Mouse (Mus musculus) hindbrain, embryonic 14.5 days (tissue): ENCODE data around the gene Gm42906. TPM values are rescaled to one million over a fixed set of nuclear protein-coding genes. Genes with fewer than 3 reads are reported as not detected.

ENCODE experiments used
- ATAC-seq: fragments of 200-750 bp; cut with Nextera tagmentation; 2 replicates; pipeline ENCODE4 v1.8.0; 2017; ENCODE audit warnings: moderate number of reproducible peaks, mild to moderate bottlenecking, moderate TSS enrichment, moderate library complexity; ENCODE audit not compliant: low FRiP score
- DNase-seq: peaks from one replicate; pipeline ENCODE4 v3.0.0-alpha.2; 2015; ENCODE audit warnings: low spot score
- H3K27ac ChIP-seq: fragments of 300-500 bp; sonication (generic); 2 replicates; pipeline ENCODE4 v1.5.1; 2014; ENCODE audit warnings: mild to moderate bottlenecking, moderate library complexity
- H3K27me3 ChIP-seq: fragments of 300-500 bp; sonication (generic); 2 replicates; pipeline ENCODE4 v1.6.1; 2014; ENCODE audit warnings: mild to moderate bottlenecking, low read length, mixed read lengths; ENCODE audit not compliant: control insufficient read depth, insufficient read depth
- H3K36me3 ChIP-seq: fragments of 300-500 bp; sonication (generic); replicated peaks from 2 replicates; pipeline ENCODE4 v1.6.1; 2014; ENCODE audit not compliant: control insufficient read depth, insufficient read depth
- H3K4me1 ChIP-seq: fragments of 300-500 bp; sonication (generic); replicated peaks from 2 replicates; pipeline ENCODE4 v1.6.1; 2014; ENCODE audit warnings: antibody characterized with exemption, low read length, mixed read lengths; ENCODE audit not compliant: control insufficient read depth, insufficient read depth
- H3K4me2 ChIP-seq: fragments of 300-500 bp; sonication (generic); replicated peaks from 2 replicates; pipeline ENCODE4 v1.6.1; 2014; ENCODE audit warnings: mild to moderate bottlenecking, moderate library complexity
- H3K4me3 ChIP-seq: fragments of 300-500 bp; sonication (generic); replicated peaks from 2 replicates; pipeline ENCODE4 v1.5.1; 2014; ENCODE audit warnings: mild to moderate bottlenecking, low read length
- H3K9ac ChIP-seq: fragments of 300-500 bp; sonication (generic); 2 replicates; pipeline ENCODE4 v1.6.1; 2014
- H3K9me3 ChIP-seq: fragments of 300-500 bp; sonication (generic); 2 replicates; pipeline ENCODE4 v1.6.1; 2016; ENCODE audit warnings: low read length; ENCODE audit not compliant: control insufficient read depth
- WGBS: fragments of 180-500 bp; shearing (Covaris S2); extraction: QIAGEN DNeasy Blood & Tissue Kit; methylation state at CpG from one replicate; pipeline ENCODE4 v1.1.7; 2014; 5-methylcytosine and 5-hydroxymethylcytosine counted together
- polyA plus RNA-seq: library from polyadenylated mRNA; unstranded; fragments of >200 nt; fragmentation: Nextera tagmentation; extraction: Ambion mirVana; gene quantifications from 2 replicates; pipeline ENCODE4 v1.2.1, GENCODE M21; 2014

Gm42906 gene
- not detected in 2 replicates for polyA plus RNA-seq

DNA sequence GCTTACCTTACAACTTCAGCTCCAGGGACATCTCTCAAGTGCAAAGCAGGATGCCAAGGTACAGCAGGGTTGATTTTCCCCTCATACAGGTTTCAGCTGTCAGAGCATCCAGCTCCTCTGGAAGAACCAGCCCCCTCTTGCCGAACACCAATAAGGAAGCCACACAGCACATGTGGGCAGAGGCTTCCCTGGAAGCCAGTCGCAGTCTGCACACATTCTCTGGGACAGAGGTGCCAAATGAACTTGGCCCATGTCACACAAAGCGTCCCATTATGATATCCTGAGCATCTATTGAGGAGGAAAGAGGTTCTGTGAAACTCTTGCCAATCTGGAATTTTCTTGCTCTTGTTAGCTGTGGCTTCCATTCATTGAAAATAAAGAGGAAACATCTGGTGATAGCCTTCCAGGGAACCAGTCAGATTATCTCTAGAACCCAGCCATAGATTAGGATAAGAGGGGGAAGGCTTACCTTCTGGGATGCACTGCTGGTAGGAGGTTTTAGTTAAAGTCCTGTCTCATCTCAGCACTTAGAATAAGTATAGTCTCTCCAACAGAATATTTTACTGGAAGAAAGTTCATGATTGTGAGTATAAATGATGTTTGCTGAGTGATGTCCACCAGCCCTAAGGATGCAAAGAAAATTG, at the start of gene Gm42906:
Gm42906 (minus strand) TSS at position 51 of the 644 bp plus-strand sequence.
- H3K27me3 ChIP-seq = no peaks in the 10 kb centered on the region
- DNase-seq (no peak), ATAC-seq (no peak)
- H3K4me3 ChIP-seq = no peak within 1 kb of the TSS
- no peaks in the 10 kb centered on the region for H3K36me3 ChIP-seq
- no peak within 1 kb of the TSS for H3K9ac ChIP-seq
- no peaks in the 10 kb centered on the region for H3K9me3 ChIP-seq
- no peak within 1 kb of the TSS for H3K27ac ChIP-seq
- WGBS = 71% methylated on average over 3 of the region's 3 CpGs
- H3K4me2 ChIP-seq = no peak within 1 kb of the TSS
- H3K4me1 ChIP-seq = no peaks in the 10 kb centered on the region

DNA sequence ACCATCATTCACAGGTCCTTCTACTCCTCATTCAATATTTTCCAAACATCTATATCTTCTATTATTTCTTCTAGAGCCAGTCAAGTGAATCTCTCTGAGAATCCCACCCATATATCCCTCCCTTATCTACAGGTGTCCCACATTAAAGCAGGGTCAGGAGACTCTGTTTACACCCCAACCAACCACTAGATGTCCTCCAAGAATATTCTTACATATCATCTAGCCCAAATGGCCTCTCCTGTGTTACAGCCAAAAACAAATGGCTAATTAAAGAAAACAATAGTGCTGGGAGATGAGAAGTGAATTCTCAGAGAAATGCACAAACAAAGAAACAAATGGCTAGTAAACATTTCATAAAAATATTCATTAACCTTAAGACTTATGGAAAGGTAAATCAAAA, 17.7 kb upstream of the Gm42906 start:
- Histone ChIP-seq H3K27me3 (no peaks in the 10 kb centered on the region), H3K27ac (no peak overlapping the region), H3K4me2 (no peak overlapping the region), H3K9ac (no peak overlapping the region), H3K4me3 (no peak overlapping the region), H3K9me3 (no peaks in the 10 kb centered on the region), H3K36me3 (no peaks in the 10 kb centered on the region), H3K4me1 (no peaks in the 10 kb centered on the region)
- DNase-seq = no peak
- ATAC-seq = no peak

- H3K9ac ChIP-seq = no peak overlapping the region
- no peak overlapping the region for H3K27ac ChIP-seq
- H3K36me3 ChIP-seq = no peaks in the 10 kb centered on the region
- no peak overlapping the region for H3K4me2 ChIP-seq
- no peak overlapping the region for H3K4me3 ChIP-seq
- no peaks in the 10 kb centered on the region for H3K27me3 ChIP-seq
- H3K4me1 ChIP-seq = no peaks in the 10 kb centered on the region
- H3K9me3 ChIP-seq = no peaks in the 10 kb centered on the region
- DNase-seq (no peak), ATAC-seq (no peak)
These were observed 7.1 kb upstream of the Gm42906 start for GRCm38 (mm10) chr5:151435106-151435505.

GRCm38 (mm10) chr5:151426466-151426865, 1.5 kb downstream of the Gm42906 start:
- no peak overlapping the region for H3K9ac ChIP-seq
- no peak overlapping the region for H3K4me2 ChIP-seq
- no peaks in the 10 kb centered on the region for H3K36me3 ChIP-seq
- ATAC-seq (no peak), DNase-seq (no peak)
- H3K9me3 ChIP-seq = no peaks in the 10 kb centered on the region
- no peak overlapping the region for H3K4me3 ChIP-seq
- no peaks in the 10 kb centered on the region for H3K27me3 ChIP-seq
- WGBS = 79% methylated on average over 3 of the region's 3 CpGs
- no peak overlapping the region for H3K27ac ChIP-seq
- no peaks in the 10 kb centered on the region for H3K4me1 ChIP-seq

DNA sequence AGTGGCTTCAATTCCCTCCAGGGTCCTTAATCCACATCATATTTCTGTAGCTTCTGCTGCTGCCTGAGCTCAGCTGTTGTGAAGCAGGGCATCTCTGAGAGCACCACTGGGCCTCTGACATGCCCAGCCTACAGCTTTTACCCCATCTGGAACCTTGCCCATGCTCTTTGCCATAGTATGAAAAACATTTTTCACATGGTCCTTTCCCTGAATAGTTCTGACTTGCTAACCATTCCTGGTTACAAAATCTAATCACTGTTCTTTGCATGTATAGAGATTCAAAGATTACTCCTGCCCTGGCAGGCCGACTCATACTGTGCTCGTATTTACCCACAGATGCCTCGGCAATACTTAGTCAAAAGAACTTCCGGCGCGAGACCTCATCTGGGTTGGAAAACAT, 5.3 kb downstream of the Gm42906 start:
- H3K36me3 ChIP-seq = no peaks in the 10 kb centered on the region
- ATAC-seq (no peak), DNase-seq (no peak)
- H3K27ac ChIP-seq = no peak overlapping the region
- H3K27me3 ChIP-seq = no peaks in the 10 kb centered on the region
- 94% methylated on average over 6 of the region's 6 CpGs for WGBS
- H3K9ac ChIP-seq = no peak overlapping the region
- H3K9me3 ChIP-seq = no peaks in the 10 kb centered on the region
- H3K4me2 ChIP-seq = no peak overlapping the region
- H3K4me1 ChIP-seq = no peaks in the 10 kb centered on the region
- H3K4me3 ChIP-seq = no peak overlapping the region

- ATAC-seq (no peak), DNase-seq (no peak)
- no peaks in the 10 kb centered on the region for H3K9me3 ChIP-seq
- H3K9ac ChIP-seq = no peak overlapping the region
- H3K27ac ChIP-seq = no peak overlapping the region
- WGBS = 68% methylated on average over 7 of the region's 7 CpGs
- no peaks in the 10 kb centered on the region for H3K4me1 ChIP-seq
- no peaks in the 10 kb centered on the region for H3K27me3 ChIP-seq
- H3K36me3 ChIP-seq = no peaks in the 10 kb centered on the region
- H3K4me2 ChIP-seq = no peak overlapping the region
- no peak overlapping the region for H3K4me3 ChIP-seq
These were observed 6.1 kb downstream of the Gm42906 start for GRCm38 (mm10) chr5:151421859-151422258.

- Histone ChIP-seq H3K4me3 (no peak overlapping the region), H3K9me3 (no peaks in the 10 kb centered on the region), H3K4me2 (no peak overlapping the region), H3K27ac (no peak overlapping the region), H3K9ac (no peak overlapping the region), H3K4me1 (no peaks in the 10 kb centered on the region), H3K27me3 (no peaks in the 10 kb centered on the region), H3K36me3 (no peaks in the 10 kb centered on the region)
- ATAC-seq = no peak
- no peak for DNase-seq
- WGBS = 90% methylated on average over 2 of the region's 2 CpGs
These were observed 9.4 kb downstream of the Gm42906 start for GRCm38 (mm10) chr5:151418551-151418950.

DNA sequence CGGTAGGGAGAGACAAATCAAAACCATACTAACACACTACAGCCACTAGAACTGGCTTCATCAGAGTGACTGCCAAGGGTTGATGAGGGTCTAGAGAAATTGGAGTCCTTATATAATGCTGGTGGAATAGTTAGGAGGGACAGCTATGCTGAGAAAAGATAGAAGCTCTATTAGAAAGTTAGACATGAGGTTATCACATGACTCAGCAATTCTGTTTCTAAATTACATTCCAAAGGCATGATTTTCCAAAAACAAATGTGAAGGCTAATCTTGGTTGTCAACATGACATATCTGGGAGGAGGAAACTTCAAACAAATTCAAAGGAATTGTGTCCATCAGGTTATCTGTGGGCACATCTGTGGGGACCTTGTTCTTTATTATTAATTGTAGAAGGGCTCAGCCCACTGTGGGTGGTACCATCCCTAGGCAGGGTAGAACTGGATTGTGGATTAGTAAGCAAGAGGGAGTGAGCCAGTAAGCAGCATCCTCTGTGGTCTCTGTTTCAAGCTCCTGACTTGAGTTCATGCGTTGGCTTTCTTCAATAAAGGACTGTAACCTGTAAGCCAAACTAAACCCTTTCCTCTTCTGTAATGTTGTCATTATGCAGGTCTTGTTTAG, 10.4 kb downstream of the Gm42906 start:
- Histone ChIP-seq H3K27ac (no peak overlapping the region), H3K36me3 (no peaks in the 10 kb centered on the region), H3K4me3 (no peak overlapping the region), H3K9me3 (no peaks in the 10 kb centered on the region), H3K4me2 (no peak overlapping the region), H3K27me3 (no peaks in the 10 kb centered on the region), H3K9ac (no peak overlapping the region), H3K4me1 (no peaks in the 10 kb centered on the region)
- DNase-seq = no peak
- 78% methylated on average over 2 of the region's 2 CpGs for WGBS
- no peak for ATAC-seq

GRCm38 (mm10) chr5:151416988-151417387, 11.0 kb downstream of the Gm42906 start:
- ATAC-seq (no peak), DNase-seq (no peak)
- no peak overlapping the region for H3K4me3 ChIP-seq
- H3K4me1 ChIP-seq = no peaks in the 10 kb centered on the region
- 29% methylated on average over 1 of the region's 1 CpGs for WGBS
- H3K9ac ChIP-seq = no peak overlapping the region
- H3K36me3 ChIP-seq = no peaks in the 10 kb centered on the region
- H3K4me2 ChIP-seq = no peak overlapping the region
- H3K9me3 ChIP-seq = no peaks in the 10 kb centered on the region
- H3K27me3 ChIP-seq = no peaks in the 10 kb centered on the region
- H3K27ac ChIP-seq = no peak overlapping the region

- Histone ChIP-seq H3K27me3 (no peaks in the 10 kb centered on the region), H3K4me2 (no peak overlapping the region), H3K4me1 (no peaks in the 10 kb centered on the region), H3K27ac (no peak overlapping the region), H3K9ac (no peak overlapping the region), H3K4me3 (no peak overlapping the region), H3K36me3 (no peaks in the 10 kb centered on the region), H3K9me3 (no peaks in the 10 kb centered on the region)
- DNase-seq = no peak
- ATAC-seq = no peak
- WGBS = 64% methylated on average over 3 of the region's 3 CpGs
These were observed 14.3 kb downstream of the Gm42906 start for GRCm38 (mm10) chr5:151413617-151414016.
